Mouse (Mus musculus) lung, postnatal 36 days (tissue): ENCODE measurements around the gene Hpca.
A peak's percentile ranks its signal among the peaks of the same experiment; 100 is the strongest.

Experiments
- DNase-seq: peaks from one replicate; pipeline ENCODE4 v3.0.0; 2022; ENCODE audit warnings: mixed read lengths

Gene Hpca

DNA sequence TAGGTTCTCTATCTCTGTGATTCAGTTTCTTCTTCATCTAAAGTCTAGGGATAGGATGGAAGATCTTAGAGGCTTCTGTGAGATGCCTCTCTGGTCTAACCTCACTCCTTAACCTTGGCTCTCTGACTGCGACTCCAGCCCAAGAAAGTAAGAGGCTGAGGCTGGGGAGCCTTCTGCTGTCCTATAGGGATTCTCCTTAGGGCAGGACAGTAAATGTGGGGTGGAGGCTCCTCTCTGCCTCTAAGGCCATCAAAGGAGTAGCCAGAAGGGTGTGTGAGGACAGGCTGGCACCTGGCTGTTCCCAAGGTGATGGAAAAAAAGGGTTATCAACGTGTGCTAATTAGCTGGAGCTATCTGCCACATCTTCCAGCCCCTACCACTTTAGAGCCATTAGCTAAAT lies 13.8 kb upstream of the Hpca start:
- DNase-seq = no peak

GRCm38 (mm10) chr4:129134799-129135585 lies 13.2 kb upstream of the Hpca start:
- DNase-seq = peak; percentile 82

- DNase-seq = peak; percentile 56
These were observed 9.0 kb upstream of the Hpca start for GRCm38 (mm10) chr4:129130755-129131303.

DNA sequence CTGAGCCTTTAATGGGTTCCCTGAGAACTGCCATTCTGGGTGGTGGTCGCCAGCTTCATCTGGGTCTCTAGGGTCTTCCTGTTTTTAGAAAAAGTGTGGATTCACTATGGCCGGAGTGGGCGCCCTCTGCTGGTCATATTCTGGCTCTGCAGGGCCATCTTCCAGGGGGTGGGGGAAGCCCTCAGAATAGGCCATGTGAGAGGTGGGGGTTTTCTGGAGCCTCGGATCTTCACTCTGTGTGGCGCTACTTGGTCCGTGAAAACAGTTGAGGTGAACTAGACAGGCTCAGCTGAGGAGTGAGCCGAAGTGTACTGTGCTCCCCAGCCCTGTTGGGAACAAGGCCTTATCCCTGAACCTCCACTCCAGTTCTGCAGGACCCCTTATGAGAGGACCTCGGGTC lies 8.3 kb upstream of the Hpca start:
- DNase-seq = peak; percentile 56

DNA sequence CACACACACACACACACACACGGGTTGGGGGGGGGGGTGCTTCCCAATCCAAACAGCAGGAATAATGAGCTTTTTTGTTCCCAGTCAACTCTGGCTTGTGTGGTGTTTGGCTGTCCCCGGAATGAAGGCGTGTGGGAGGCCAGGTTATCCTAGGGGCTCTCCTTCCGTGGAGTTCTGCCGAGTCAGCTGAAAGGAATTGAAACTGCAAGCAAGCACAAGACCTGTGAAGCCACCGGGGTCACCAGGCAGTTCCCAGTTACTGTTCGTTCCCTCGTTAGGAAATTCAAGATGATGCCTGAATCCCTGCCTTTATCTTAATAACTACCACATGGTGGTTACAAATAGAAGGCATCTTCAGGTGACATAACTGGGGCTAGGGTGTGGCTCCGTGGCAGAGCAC lies 7.6 kb upstream of the Hpca start:
- DNase-seq = no peak

- DNase-seq = no peak
These were observed 6.9 kb upstream of the Hpca start for GRCm38 (mm10) chr4:129128582-129129338.

DNA sequence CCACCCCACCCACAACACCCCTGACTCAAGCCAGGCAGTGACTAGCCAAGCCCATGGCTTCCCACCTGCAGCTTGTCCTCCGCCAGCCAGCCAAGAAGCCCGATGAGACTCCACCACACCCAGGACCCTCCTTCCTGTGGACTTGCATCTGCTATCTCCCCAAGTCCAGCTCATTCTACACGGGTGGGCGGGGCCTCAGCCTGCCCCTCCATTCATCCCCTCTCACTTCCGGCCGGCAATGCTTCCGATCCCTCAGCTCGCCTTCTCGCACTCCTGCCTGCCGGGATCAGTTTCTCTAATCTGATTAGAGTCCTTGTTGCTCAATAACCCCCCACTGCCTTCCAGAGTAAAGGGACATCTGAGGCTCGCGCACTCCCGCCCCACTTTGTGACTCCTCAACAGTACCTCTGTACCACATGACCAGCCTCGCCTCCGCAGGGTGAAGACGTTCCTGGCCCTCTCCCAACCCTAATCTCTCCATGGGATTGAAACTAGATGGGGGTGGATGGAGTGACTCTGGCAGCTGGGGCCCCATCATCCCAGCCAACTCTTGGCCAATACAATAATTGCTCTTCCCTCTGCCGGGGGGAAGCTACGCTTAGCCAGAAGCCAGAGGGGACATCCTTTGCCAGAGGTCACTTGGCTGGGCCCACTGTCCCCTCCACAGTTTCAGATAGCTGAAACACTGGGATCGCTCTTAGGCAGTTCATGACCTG lies 4.1 kb upstream of the Hpca start:
- DNase-seq = peak; percentile 32

GRCm38 (mm10) chr4:129124652-129125146 lies 2.9 kb upstream of the Hpca start:
- DNase-seq = no peak

- DNase-seq = no peak
These were observed 883 bp upstream of the Hpca start for GRCm38 (mm10) chr4:129122719-129123118.

GRCm38 (mm10) chr4:129122107-129122506 lies 271 bp upstream of the Hpca start:
- no peak for DNase-seq

DNA sequence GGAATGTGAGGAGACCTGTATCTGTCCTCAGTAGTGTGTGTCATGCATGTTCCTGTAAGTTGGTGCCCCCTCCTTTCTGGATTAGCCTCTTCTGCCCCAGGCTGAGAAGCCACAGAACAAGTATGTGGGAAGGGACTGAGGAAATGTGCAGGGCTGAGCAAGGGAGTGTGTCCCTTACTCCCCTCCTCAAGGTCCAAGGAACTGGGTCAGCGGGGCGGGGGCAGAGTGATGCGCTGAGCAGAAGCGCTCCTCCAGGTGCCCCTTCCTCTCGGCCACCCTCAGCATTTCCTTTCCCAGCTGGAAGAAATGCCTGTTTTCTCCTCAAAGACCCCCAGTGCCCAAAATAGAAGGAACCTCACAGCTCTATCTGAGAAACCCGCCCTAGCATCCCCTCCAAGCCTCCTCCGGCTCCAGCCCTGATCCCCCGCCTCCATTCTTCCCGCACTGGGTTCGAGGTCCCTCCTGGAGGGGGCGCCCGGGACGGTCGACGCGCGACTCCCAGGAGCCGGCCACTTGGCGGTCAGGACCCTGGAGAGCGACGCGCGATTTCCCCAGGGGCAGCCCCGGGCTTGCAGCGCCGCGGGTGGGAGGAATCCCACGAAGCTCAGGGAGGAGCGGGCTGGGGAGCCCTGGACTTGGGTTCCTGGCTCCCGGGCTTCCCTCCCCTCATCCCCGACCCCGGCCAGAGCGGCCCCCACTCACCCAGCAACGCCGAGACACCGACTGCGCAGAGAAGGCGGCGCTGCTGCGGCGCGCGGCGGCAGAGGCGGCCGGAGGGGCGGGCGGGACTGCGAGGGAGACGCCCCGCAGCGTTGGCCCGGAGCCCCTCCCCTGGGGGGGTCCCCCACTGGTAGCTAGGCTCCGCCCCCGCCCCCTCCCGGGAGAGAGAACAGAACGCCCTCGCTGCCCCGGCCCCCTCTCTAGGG lies 1.1 kb downstream of the Hpca start:
- peak; percentile 60 for DNase-seq

DNA sequence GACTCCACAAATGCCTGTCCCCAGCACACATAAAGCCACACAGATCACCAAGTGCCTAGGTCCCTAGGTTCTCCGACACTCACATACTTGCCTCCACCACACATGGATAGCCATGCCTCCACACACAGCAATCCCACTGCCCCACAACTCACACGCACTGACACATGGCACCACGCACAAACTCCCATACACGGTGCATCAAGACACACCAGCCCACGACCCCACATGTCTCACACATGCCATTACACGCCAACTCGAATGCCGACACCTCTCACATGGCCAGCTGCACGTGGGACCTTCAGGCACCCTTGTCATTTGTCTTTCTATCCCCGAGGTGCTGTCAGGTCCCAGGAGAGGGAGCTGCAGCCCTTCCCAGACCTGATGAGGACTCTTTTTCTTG lies 2.1 kb downstream of the Hpca start:
- no peak for DNase-seq

GRCm38 (mm10) chr4:129117720-129118510 lies 3.9 kb downstream of the Hpca start:
- no peak for DNase-seq

DNA sequence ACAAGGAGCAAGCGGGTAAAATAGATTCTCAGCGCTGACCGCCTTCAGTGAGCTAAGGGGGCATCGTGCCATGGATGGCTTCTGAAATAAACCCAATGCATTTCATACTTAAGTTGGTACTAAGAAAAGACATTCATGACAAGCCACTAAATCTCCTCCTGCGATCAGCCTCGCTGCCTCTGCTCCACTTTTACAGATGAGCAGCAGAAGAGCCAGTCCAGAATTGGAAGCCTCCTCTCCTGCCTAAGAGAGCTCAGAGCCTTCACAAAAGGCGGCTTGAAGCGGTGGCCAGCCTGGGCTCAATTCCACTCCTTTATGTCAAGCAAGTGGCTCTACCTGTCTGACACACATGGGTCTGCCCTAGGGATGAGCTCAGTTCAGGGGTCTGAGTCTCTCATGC lies 5.1 kb downstream of the Hpca start:
- DNase-seq = no peak

DNA sequence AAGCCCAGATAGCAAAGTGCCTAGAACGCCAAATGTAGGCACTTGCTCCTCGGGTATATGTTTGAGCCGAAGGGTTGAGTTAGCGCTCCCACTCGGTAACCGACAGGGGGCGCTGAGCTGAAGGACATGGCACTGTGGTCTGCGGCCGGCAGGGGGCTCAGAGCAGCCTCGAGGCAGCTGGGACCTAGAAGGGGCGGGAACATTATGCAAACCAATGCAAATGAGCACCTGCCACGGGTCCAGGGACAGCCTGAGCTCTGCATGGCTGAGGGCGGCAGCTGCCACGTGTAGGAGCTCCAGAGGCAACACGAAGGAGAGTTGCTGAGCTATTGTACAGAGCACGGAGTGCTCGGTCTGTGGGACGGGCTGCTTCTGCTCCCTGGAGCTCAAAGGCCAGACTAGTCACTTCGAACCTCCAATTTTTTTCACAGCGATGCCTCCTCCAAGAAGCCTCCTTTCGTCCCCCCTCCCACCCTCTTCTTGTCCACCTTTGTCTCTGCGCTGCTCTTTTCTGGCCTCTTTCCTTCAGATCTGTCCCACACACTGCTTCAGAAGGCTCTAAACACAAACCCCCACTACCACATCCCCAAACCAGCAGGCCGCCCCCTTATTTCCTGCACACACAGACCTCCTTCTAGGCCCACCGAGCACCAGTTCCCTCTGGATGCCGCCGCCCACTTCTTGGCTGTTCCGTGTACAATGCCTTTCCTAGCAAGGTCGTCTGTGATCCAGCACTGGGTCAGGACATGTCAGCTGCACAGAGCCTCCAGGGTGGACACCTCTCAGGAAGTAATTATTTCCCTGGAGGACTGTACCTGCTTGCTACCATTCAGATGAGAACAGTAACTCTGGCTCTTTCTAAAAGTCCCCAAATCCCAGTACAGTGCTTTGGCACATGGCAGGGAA lies 8.5 kb downstream of the Hpca start:
- peak; percentile 53 for DNase-seq

DNA sequence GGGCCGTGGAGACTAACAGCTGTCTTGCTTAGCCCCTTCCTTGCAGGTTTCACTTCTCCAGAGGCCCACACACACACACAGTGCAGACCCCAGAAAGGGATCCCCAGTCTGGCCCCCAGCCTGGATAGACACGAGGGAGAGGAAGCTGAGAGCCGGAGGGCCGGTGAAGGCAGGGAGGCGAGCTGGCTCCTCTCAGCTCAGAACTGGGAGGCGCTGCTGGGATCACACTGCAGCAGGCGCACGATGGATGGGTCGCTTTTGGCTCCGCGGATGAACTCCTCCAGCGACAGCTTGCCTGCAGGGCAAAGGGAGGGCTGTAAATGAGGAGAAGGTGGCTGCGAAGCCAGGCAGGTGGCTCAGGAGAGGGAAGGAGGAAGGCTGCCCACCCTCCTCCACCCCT lies 9.6 kb downstream of the Hpca start:
- no peak for DNase-seq

GRCm38 (mm10) chr4:129111350-129111749 lies 10.5 kb downstream of the Hpca start:
- DNase-seq = no peak

DNA sequence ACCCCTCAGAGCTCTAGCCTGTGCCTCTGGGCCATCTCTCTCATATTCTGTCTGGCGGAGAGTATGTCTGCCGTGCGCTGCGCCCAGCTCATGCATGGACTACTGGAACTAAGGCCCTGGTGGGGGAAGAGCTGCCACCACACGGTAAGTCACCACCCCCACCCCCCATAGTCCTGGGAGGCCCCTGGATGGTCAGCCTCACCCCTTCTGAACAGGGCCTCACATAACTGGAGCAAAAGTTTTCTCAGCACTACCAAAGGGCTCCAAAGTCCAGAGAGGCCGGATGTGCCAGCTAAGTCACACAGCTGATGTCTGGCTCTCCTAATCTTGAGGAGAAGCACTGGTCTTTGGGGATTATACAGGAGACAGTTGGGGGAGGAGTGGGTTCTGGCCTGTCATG lies 11.0 kb downstream of the Hpca start:
- DNase-seq = no peak

DNA sequence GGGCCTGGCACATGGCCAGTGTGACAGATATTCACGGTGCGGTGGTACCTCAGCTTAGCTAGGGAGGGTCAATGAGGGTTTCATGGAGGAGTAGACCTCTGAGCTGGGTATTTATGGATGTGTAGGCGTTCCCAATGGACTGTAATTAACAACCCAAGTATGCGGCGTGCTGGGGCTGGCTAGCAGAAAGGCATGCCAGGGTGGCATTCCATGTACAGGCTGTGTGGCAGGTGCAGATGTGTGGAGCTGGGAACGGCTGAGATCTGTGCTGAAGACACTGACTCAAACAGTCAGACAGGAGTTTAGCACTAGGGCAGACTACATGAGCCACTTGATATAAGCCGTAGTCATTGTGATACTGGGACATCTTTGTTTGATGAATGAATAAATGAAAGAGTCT lies 13.2 kb downstream of the Hpca start:
- DNase-seq = no peak

GRCm38 (mm10) chr4:129107348-129107899 lies 14.4 kb downstream of the Hpca start:
- DNase-seq = no peak
